Mouse (Mus musculus) hindbrain, embryonic 10.5 days (tissue): ENCODE measurements at regions not wholly inside any gene's neighbourhood (a gene's known extent, or its start where the extent isn't known, plus 50 kb on each side); places are given as distances from the start of the nearest gene placed in this dataset.

Experiments
- DNase-seq: peaks from one replicate; pipeline ENCODE4 v3.0.0-alpha.2; 2017; ENCODE audit warnings: low spot score
- H3K27ac ChIP-seq: fragments of 300-500 bp; sonication (generic); 2 replicates; pipeline ENCODE4 v1.5.1; 2016; ENCODE audit warnings: mild to moderate bottlenecking, moderate library complexity
- H3K27me3 ChIP-seq: fragments of 300-500 bp; sonication (generic); 2 replicates; pipeline ENCODE4 v1.6.1; 2016; ENCODE audit warnings: mild to moderate bottlenecking; ENCODE audit not compliant: poor library complexity, insufficient read depth, severe bottlenecking
- H3K36me3 ChIP-seq: fragments of 300-500 bp; sonication (generic); 2 replicates; pipeline ENCODE4 v1.6.1; 2016; ENCODE audit warnings: mild to moderate bottlenecking, moderate library complexity
- H3K4me1 ChIP-seq: fragments of 300-500 bp; sonication (generic); replicated peaks from 2 replicates; pipeline ENCODE4 v1.6.1; 2016; ENCODE audit warnings: mild to moderate bottlenecking
- H3K4me3 ChIP-seq: fragments of 300-500 bp; sonication (generic); 2 replicates; pipeline ENCODE4 v1.5.1; 2016; ENCODE audit warnings: mild to moderate bottlenecking, moderate library complexity
- H3K9me3 ChIP-seq: fragments of 300-500 bp; sonication (generic); 2 replicates; pipeline ENCODE4 v1.6.1; 2016; ENCODE audit warnings: mild to moderate bottlenecking, moderate library complexity
- WGBS: fragments of 180-500 bp; shearing (Covaris S2); methylation state at CpG from one replicate; pipeline ENCODE4 v1.1.7; 2016; 5-methylcytosine and 5-hydroxymethylcytosine counted together

DNA sequence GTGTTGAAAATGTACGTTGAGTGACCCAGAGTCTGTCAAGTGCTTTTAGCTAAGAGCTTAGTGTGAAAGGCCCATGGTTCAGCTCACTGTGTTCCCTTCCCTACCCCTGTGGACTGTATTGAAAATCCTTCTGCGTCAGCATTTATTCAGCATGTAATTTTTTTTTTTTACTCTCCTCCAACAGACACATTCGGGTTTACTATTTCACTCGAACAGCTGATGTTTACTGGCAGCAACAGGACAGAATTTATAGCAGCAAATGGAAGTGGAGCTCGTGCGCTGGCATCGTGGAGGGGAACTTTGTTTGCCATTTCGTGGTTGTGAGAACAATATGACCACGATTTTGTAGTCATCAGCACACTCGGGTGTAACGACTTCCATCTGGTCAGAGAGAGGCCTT lies 105.0 kb upstream of the Rnaseh2b start:
- Histone ChIP-seq H3K27ac (no peak overlapping the region), H3K9me3 (no peaks in the 10 kb centered on the region), H3K36me3 (no peaks in the 10 kb centered on the region), H3K4me1 (no peaks in the 10 kb centered on the region), H3K4me3 (no peak overlapping the region), H3K27me3 (no peaks in the 10 kb centered on the region)
- no peak for DNase-seq
- 85% methylated on average over 11 of the region's 11 CpGs for WGBS

DNA sequence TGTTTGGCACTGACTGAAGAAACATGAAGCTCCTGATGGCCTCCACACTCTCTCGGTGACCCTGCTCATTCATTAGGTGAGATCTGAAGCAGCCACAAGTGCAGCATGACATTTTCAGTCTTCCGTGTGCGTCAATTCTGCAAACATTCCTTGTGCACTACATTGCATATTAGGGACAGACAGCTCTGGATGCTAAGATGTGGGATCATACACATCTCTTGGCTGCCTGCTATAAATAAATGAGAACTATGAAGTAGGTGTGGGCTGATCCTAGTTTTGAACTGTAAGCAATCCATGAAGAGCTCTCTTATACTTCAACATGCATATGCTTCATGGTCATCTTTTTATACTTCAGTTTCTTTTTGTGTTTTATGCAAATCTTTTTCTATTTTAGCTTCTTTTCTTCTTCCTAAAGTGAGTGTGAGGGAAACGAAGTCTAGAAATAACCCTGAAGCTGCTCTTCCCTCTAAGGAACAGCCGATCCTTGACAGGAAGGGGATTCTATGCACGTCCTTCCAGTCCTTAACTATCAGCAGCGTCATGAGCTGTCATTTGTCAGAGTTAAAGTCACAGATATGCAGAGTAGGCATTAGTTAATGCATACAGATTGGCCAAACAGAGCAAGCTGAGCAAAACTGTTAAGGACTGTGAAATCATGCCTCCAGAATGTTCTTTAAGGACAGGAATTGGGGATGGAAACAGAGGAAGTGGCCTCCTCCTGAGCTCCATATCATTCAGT lies 104.1 kb upstream of the Rnaseh2b start:
- H3K4me3 ChIP-seq = no peak overlapping the region
- H3K4me1 ChIP-seq = peaks cover 9% of the 10 kb centered on the region
- no peaks in the 10 kb centered on the region for H3K36me3 ChIP-seq
- no peaks in the 10 kb centered on the region for H3K27me3 ChIP-seq
- no peaks in the 10 kb centered on the region for H3K9me3 ChIP-seq
- no peak overlapping the region for H3K27ac ChIP-seq
- DNase-seq = no peak
- WGBS = 83% methylated on average over 7 of the region's 7 CpGs

DNA sequence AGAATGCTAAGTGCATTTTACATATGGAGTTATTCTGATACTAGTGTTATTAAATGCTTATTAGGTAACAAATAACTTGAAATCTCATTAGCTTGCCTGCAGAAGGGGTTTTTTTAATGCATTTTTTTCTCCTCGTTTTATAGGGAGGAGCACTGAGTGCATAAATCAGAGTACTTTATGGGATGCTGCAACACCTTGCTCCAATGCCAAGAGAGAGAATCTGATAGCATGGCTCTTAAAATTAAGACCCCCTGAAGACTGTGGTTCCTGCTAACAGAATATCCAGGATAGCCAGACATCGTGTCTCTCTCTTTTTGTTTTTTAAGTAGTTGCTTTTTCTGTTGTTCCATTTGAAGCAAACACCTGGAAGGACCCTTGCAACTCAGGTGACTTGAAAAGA lies 100.8 kb upstream of the Rnaseh2b start:
- H3K4me3 ChIP-seq = no peak overlapping the region
- WGBS = 91% methylated on average over 2 of the region's 2 CpGs
- peaks cover 13% of the 10 kb centered on the region for H3K4me1 ChIP-seq
- no peak overlapping the region for H3K27ac ChIP-seq
- no peaks in the 10 kb centered on the region for H3K27me3 ChIP-seq
- H3K36me3 ChIP-seq = no peaks in the 10 kb centered on the region
- H3K9me3 ChIP-seq = no peaks in the 10 kb centered on the region
- DNase-seq = no peak

DNA sequence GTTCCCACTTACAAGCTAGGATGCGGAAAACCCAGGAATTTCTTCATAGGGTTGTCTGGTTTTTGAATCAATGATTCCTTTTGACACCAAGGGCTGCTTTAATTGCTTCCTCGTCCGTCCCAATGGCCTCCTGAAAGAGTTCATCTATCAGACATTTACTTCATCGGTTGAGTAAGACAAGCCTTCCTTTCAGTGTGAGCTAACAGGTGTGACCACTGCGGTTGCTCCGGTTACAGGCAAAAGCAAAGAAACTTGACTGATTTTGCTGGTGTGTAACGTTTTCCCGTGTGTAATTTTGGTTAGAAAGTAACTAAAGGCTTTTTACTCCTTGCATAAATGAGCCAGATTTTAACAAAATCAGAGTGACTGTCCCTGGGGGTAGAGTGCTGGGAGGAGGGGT lies 99.6 kb upstream of the Rnaseh2b start:
- no peaks in the 10 kb centered on the region for H3K27me3 ChIP-seq
- DNase-seq = no peak
- peak overlapping the region; percentile 17 for H3K27ac ChIP-seq
- H3K9me3 ChIP-seq = no peaks in the 10 kb centered on the region
- 53% methylated on average over 8 of the region's 8 CpGs for WGBS
- H3K36me3 ChIP-seq = no peaks in the 10 kb centered on the region
- no peak overlapping the region for H3K4me3 ChIP-seq
- H3K4me1 ChIP-seq = peaks cover 22% of the 10 kb centered on the region

DNA sequence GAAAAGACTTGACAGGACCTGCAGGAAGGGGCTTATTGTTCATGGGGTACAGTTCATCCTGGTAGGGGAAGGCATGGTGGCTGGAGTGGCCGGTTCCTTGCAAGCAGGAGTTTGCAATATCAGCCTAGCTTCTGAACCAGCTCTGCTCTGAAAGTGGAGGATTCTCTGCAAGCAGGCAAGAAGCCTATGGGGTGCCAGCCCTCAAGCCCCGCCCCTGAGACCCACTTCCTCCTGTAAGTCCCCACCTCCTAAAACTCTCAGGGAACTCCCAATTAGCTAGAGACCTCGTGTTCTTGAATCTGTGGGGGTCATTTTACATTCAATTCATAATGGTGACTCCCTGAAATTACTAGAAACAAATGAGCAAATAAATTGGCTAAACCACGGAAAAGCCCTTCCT lies 99.0 kb upstream of the Rnaseh2b start:
- H3K36me3 ChIP-seq = no peaks in the 10 kb centered on the region
- no peaks in the 10 kb centered on the region for H3K27me3 ChIP-seq
- H3K9me3 ChIP-seq = no peaks in the 10 kb centered on the region
- WGBS = 45% methylated on average over 4 of the region's 4 CpGs
- peaks cover 27% of the 10 kb centered on the region for H3K4me1 ChIP-seq
- peak overlapping the region; percentile 17 for H3K27ac ChIP-seq
- DNase-seq = no peak
- no peak overlapping the region for H3K4me3 ChIP-seq

DNA sequence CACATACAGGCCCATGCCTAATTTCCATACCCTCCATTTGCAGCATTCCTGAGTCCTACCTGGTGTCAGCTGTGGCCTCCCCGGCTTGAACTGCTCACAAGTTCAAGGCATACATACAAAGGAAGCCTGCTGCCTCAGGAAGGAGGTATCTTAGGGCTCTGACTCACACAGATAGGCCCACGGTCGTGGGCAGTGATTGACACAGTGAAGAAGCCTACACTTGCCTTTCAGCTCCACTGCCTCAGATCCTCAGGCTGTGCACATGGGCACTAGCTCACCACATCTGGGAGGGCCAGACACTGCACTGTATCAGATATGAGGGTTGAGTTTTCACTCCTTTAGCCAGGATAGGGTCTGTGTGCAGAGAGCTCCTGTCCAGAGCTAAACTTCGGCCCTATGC lies 95.6 kb upstream of the Rnaseh2b start:
- Histone ChIP-seq H3K27me3 (no peaks in the 10 kb centered on the region), H3K4me1 (peaks cover 34% of the 10 kb centered on the region), H3K9me3 (no peaks in the 10 kb centered on the region), H3K27ac (no peak overlapping the region; the same call in 1 of the 2 replicates), H3K36me3 (no peaks in the 10 kb centered on the region), H3K4me3 (no peak overlapping the region)
- 72% methylated on average over 4 of the region's 4 CpGs for WGBS
- no peak for DNase-seq

DNA sequence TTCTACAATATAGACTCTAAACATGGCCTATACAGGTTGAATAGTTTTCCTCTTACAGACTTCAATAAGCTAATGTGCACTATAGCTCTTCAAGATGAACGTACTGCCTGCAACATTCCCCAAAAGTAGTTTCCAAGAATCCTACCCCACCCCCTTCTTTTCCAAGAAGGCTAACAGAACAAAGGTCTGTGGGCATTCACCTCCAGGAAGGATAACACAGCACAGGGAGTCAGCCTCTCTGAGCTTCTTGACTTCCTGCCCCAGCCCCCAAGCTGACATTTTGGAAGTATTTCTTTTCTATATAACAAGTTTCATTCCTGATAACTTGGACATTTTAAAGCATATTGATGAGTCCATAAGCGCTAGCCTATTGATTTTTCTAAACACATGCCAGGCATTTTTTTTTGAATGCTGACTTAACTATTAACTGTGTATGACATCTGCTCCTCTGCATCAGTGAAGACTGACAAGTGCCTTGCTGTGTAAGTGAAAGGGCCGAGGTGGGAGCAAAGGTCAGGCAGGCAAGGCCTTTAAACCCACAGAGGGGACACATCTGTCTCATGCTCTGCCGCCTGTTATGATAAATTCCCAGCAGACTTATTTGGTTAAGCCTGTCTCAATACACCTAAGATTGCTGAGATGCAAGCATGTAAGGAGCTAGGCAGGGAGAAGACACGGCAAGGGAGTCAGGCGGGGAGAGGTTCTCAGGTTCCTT lies 93.8 kb upstream of the Rnaseh2b start:
- Histone ChIP-seq H3K36me3 (no peaks in the 10 kb centered on the region), H3K9me3 (no peaks in the 10 kb centered on the region), H3K27ac (0 out of 2 replicates have a peak overlapping the region, but pooled peaks have one; percentile 24), H3K4me3 (no peak overlapping the region), H3K27me3 (no peaks in the 10 kb centered on the region), H3K4me1 (peaks cover 22% of the 10 kb centered on the region)
- WGBS = 33% methylated on average over 6 of the region's 6 CpGs
- peak; percentile 50 for DNase-seq

DNA sequence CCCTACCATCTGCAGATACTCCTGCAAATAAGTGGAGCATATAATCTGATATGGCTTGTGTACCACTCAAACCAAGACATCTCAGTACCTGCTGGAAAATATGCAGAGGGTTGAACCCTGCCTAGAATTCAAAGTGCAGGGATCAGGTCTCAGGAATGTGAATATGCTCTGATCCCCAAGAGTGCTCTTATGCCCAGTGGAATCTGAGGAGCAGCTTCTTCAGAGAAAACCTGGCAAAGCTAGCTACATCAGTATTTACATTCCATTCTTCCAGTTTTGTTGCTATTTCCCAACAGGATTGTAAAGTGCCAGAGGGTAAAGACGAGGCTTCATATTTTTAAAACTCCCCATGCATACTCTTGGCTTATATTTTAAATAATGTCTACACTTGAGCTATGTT lies 77.3 kb upstream of the Rnaseh2b start:
- H3K27ac ChIP-seq = no peak overlapping the region
- no peaks in the 10 kb centered on the region for H3K9me3 ChIP-seq
- H3K4me1 ChIP-seq = no peaks in the 10 kb centered on the region; the same call in 1 of the 2 replicates
- no peaks in the 10 kb centered on the region for H3K36me3 ChIP-seq
- WGBS = 75% methylated on average over 1 of the region's 1 CpGs
- no peaks in the 10 kb centered on the region for H3K27me3 ChIP-seq
- no peak for DNase-seq
- no peak overlapping the region for H3K4me3 ChIP-seq

DNA sequence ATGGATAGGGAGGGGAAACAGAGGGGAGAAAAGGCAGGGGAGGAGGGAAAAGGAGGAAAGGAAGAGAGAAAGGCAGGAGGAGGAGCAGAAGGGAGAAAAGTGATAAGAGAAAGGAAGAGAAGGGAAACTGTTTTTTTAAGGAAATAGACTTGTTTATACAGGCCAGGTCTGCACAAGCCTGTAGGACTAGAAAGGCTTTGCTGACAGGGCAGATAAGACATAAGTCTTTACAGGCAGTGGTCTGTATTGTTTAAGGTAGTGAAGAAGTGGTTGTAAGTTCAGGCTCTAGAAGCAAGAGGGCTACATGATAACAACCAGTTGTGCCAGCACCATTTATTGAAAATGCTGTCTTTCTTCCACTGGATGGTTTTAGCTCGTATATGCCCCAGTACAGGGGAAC lies 75.4 kb upstream of the Rnaseh2b start:
- Histone ChIP-seq H3K4me3 (no peak overlapping the region), H3K9me3 (no peaks in the 10 kb centered on the region), H3K27me3 (no peaks in the 10 kb centered on the region), H3K4me1 (no peaks in the 10 kb centered on the region; the same call in 1 of the 2 replicates), H3K36me3 (no peaks in the 10 kb centered on the region), H3K27ac (no peak overlapping the region)
- 95% methylated on average over 1 of the region's 1 CpGs for WGBS
- DNase-seq = no peak

DNA sequence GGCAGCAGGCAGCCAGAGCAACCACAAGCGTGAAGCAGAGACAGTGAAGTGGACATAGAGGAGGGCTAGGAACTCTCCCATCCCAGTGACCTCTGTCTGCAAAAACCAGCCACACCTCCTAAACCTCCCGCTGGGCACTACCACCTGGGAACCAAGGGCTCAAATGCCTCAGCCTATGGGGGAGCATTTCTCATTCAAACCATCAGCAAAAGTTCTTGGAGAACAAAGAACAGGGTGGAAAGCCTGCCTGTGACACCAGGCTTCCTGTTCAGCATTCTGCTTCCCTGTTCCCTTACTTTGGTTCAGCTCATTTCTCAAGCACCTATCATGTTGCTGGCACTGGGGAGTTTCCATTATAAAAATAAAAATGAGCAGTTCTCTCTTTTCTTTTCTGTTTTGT lies 74.4 kb upstream of the Rnaseh2b start:
- H3K27me3 ChIP-seq = no peaks in the 10 kb centered on the region
- no peak overlapping the region for H3K4me3 ChIP-seq
- DNase-seq = no peak
- H3K36me3 ChIP-seq = no peaks in the 10 kb centered on the region
- WGBS = 57% methylated on average over 2 of the region's 2 CpGs
- no peaks in the 10 kb centered on the region for H3K9me3 ChIP-seq
- no peak overlapping the region for H3K27ac ChIP-seq
- no peaks in the 10 kb centered on the region; the same call in 1 of the 2 replicates for H3K4me1 ChIP-seq

DNA sequence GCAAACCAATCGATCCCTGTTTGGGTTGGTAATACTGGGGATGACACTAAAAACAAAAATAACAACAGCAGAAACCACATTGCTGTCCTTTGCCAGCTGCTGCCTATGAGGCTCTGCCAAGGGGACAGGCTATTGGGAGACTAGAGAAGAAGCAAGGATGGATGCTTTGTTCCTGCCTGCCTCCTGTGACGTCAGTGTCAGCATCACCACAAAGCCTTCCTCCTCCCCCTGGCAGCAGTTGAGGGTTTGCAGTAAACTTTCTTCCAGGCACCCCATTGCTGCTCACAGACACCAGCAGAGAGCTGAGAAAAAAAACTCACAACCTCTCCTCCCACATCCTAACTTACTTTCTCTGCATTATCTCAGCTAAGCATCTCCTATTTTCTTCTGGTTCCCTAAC lies 73.7 kb upstream of the Rnaseh2b start:
- 45% methylated on average over 2 of the region's 2 CpGs for WGBS
- H3K27ac ChIP-seq = no peak overlapping the region
- no peaks in the 10 kb centered on the region for H3K9me3 ChIP-seq
- no peak for DNase-seq
- no peaks in the 10 kb centered on the region; the same call in 1 of the 2 replicates for H3K4me1 ChIP-seq
- H3K4me3 ChIP-seq = no peak overlapping the region
- no peaks in the 10 kb centered on the region for H3K27me3 ChIP-seq
- no peaks in the 10 kb centered on the region for H3K36me3 ChIP-seq

DNA sequence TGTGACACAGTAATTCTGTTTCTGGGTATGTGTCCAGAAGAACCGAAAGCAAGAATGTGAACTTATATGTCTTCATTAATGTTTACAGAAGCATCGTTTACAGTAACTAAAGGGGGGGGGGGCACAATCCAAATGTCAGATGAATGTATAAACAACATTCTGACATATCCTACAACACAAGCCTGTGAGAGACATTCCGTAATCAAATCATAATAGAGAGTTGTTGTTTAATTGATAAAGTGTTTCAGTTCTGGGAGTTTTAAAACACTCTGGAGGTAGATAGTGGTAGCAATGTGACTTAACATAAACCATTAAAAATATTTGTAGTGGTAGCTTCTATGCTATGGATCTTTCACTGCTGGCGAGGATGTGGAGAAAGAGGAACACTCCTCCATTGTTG lies 71.6 kb upstream of the Rnaseh2b start:
- Histone ChIP-seq H3K36me3 (no peaks in the 10 kb centered on the region), H3K4me3 (no peak overlapping the region), H3K27ac (no peak overlapping the region), H3K4me1 (no peaks in the 10 kb centered on the region; the same call in 1 of the 2 replicates), H3K27me3 (no peaks in the 10 kb centered on the region), H3K9me3 (no peaks in the 10 kb centered on the region)
- WGBS = 89% methylated on average over 4 of the region's 4 CpGs
- DNase-seq = no peak
